Mouse (Mus musculus) midbrain, embryonic 15.5 days (tissue): ENCODE data around the gene B3galt1. TPM values are rescaled to one million over a fixed set of nuclear protein-coding genes. Genes with fewer than 3 reads are reported as not detected.
A peak's percentile ranks its signal among the peaks of the same experiment; 100 is the strongest.

Experiments used
- ATAC-seq: fragments of 200-750 bp; cut with Nextera tagmentation; replicated peaks from 2 replicates; pipeline ENCODE4 v1.8.0; 2017; ENCODE audit warnings: moderate TSS enrichment
- H3K27ac ChIP-seq: fragments of 300-500 bp; sonication (generic); 2 replicates; pipeline ENCODE4 v1.5.1; 2015; ENCODE audit warnings: mild to moderate bottlenecking, inconsistent platforms
- H3K27me3 ChIP-seq: fragments of 300-500 bp; sonication (generic); replicated peaks from 2 replicates; pipeline ENCODE4 v1.6.1; 2015; ENCODE audit warnings: inconsistent platforms
- H3K36me3 ChIP-seq: fragments of 300-500 bp; sonication (generic); replicated peaks from 2 replicates; pipeline ENCODE4 v1.6.1; 2015; ENCODE audit warnings: inconsistent platforms
- H3K4me1 ChIP-seq: fragments of 300-500 bp; sonication (generic); 2 replicates; pipeline ENCODE4 v1.6.1; 2015; ENCODE audit warnings: inconsistent platforms
- H3K4me2 ChIP-seq: fragments of 300-500 bp; sonication (generic); 2 replicates; pipeline ENCODE4 v1.6.1; 2015; ENCODE audit warnings: inconsistent platforms, mild to moderate bottlenecking, moderate library complexity
- H3K4me3 ChIP-seq: fragments of 300-500 bp; sonication (generic); 2 replicates; pipeline ENCODE4 v1.5.1; 2015; ENCODE audit warnings: mild to moderate bottlenecking, inconsistent platforms
- H3K9ac ChIP-seq: fragments of 300-500 bp; sonication (generic); 2 replicates; pipeline ENCODE4 v1.6.1; 2015; ENCODE audit warnings: mild to moderate bottlenecking, inconsistent platforms
- H3K9me3 ChIP-seq: fragments of 300-500 bp; sonication (generic); 2 replicates; pipeline ENCODE4 v1.6.1; 2016; ENCODE audit warnings: inconsistent platforms
- WGBS: fragments of 180-500 bp; shearing (Covaris S2); methylation state at CpG from one replicate; pipeline ENCODE4 v1.1.7; 2015; ENCODE audit warnings: mixed read lengths; 5-methylcytosine and 5-hydroxymethylcytosine counted together
- polyA plus RNA-seq: library from polyadenylated mRNA; unstranded; fragments of >200 nt; fragmentation: Nextera tagmentation; extraction: Ambion mirVana; gene quantifications from 2 replicates; pipeline ENCODE4 v1.2.1, GENCODE M21; 2015

B3galt1 gene
- polyA plus RNA-seq, 1 experiment from 2014 or later = 57.2 TPM

DNA sequence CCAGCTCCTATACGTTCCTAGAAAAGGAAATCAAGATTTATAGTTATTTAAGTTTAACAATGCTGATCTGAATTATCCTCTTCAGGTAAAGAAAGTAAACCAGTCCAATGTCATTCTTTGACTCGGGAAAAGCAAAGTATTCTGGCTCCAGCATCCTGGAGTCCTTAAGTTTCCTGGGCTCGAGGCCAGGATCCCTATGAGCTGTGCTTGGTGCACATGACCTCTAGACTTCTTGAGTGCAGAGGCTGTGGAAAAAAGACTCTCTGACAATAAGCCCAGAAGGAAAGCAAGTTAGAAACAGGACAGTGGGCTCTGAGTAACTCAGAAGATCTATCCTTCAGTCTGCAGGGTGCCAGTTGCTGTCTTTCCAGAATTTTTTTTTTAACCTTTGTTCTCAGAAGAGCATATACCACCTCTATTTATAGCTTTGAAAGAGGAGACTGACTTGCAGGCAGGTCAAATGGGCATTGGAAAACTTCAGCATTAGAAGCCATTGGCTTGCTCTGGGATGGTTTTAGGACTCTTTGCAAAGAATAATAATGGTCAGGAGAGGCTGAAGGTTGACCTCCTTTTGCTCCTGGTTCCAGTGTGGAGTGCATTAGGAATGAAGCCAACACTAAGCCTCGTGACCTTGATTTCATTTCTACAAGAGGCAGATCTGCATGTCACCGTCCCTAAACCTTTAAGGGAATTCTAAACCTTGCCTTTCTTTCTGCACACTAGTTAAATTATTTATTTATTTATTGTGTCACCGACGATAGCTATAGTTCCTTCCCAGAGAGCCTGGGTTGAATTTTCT is 26.4 kb downstream of the B3galt1 start:
- no peak overlapping the region for H3K9ac ChIP-seq
- no peaks in the 10 kb centered on the region for H3K9me3 ChIP-seq
- H3K4me3 ChIP-seq = no peak overlapping the region
- H3K4me2 ChIP-seq = no peak overlapping the region
- H3K36me3 ChIP-seq = no peaks in the 10 kb centered on the region
- H3K27ac ChIP-seq = no peak overlapping the region
- H3K27me3 ChIP-seq = no peaks in the 10 kb centered on the region
- WGBS = 79% methylated on average over 7 of the region's 7 CpGs
- ATAC-seq = no peak
- H3K4me1 ChIP-seq = no peaks in the 10 kb centered on the region

DNA sequence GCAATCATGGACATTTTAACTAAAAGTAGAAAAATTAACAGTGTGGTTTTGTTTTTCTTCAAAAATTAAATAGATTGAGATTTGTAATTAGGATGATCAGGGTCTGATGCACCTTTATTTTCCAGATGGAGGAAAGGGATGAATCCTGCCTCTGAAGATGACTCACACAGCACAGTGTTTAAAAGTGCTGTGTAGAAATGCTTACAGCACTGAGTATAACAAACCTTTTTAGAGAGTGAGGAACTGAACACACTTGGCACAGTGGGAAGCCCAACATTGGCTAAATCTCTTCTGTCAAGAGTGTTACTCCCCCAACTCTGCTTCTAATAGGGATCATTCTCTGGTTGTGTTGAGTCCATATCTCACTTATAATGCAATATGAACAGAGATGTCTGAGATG is 57.2 kb downstream of the B3galt1 start:
- no peak overlapping the region for H3K9ac ChIP-seq
- H3K4me3 ChIP-seq = no peak overlapping the region
- no peaks in the 10 kb centered on the region for H3K9me3 ChIP-seq

DNA sequence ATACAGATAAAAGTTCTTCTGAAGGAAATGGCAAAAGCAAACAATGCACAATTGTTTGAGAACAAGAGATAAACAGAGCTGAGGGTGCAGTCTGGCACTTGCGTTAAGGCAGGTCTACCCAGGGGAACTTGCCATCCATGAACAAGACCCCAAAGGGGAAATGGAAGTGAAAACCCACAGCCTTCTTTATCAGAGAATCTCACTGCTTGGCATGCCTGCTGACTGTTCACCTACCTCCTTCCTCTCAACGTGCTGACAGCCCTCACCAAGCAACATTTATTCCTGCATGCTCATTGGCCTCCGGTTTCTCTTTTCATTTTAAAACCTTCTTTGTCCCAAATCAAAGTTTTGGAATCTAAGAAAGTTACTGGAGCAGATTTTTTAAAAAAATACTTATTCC is 62.0 kb downstream of the B3galt1 start:
- Histone ChIP-seq H3K4me3 (no peak overlapping the region), H3K27ac (no peak overlapping the region), H3K36me3 (no peaks in the 10 kb centered on the region), H3K27me3 (no peaks in the 10 kb centered on the region), H3K4me1 (no peaks in the 10 kb centered on the region), H3K9me3 (no peaks in the 10 kb centered on the region), H3K4me2 (no peak overlapping the region), H3K9ac (no peak overlapping the region)
- WGBS = 76% methylated on average over 3 of the region's 3 CpGs
- ATAC-seq = no peak

More for the DNA sequence above, 57.2 kb downstream of the B3galt1 start:
- H3K4me2 ChIP-seq = no peak overlapping the region
- no peaks in the 10 kb centered on the region for H3K27me3 ChIP-seq
- ATAC-seq = no peak
- no peak overlapping the region for H3K27ac ChIP-seq
- no peaks in the 10 kb centered on the region for H3K4me1 ChIP-seq
- H3K36me3 ChIP-seq = no peaks in the 10 kb centered on the region

DNA sequence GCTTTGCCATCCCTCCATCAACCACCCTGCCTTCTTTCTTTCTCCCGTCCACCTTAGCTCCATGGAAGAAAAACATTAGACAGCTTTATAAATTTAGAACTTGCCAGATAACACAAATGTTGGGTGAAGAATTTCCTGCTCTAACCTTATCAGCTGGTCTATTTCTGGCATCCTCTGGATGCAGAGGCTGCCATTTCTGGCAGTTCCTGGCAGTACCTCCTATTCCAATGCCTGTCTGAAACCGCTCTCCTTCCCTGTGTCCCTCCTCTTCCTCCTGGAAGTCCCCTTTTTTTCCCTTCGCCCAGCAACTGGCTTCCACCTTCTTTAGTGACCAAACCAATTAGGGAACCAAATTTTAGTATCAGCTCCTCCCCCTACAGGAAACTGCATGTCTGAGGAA is 62.6 kb downstream of the B3galt1 start:
- no peak overlapping the region for H3K27ac ChIP-seq
- H3K9ac ChIP-seq = no peak overlapping the region
- no peak for ATAC-seq
- H3K9me3 ChIP-seq = no peaks in the 10 kb centered on the region
- H3K4me3 ChIP-seq = no peak overlapping the region
- WGBS = 80% methylated on average over 3 of the region's 3 CpGs
- no peaks in the 10 kb centered on the region for H3K4me1 ChIP-seq
- no peaks in the 10 kb centered on the region for H3K36me3 ChIP-seq
- H3K4me2 ChIP-seq = no peak overlapping the region
- no peaks in the 10 kb centered on the region for H3K27me3 ChIP-seq

DNA sequence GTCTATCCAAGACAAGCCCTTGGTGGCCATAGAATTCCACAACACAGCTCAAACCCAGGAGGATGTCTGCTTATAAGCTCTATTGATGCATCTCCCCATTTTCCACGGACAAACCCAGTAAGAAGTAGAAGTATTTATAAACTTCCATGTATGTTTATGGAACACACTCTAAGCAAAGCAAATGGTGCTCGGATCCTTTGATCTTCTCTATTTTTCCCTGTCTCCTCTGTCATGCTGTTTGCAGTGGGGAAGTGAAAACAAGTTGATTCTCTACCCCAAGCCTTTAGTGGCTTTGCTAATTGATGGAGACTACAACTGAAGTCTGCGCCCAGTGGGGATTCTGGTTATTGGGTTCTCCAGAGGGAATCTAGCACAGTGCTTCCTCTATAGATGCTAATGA is 89.2 kb downstream of the B3galt1 start:
- no peak for ATAC-seq
- Histone ChIP-seq H3K9ac (no peak overlapping the region), H3K36me3 (no peaks in the 10 kb centered on the region), H3K4me2 (no peak overlapping the region), H3K27ac (no peak overlapping the region), H3K4me3 (no peak overlapping the region), H3K27me3 (no peaks in the 10 kb centered on the region), H3K4me1 (peaks cover 3% of the 10 kb centered on the region; the same call in 1 of the 2 replicates), H3K9me3 (no peaks in the 10 kb centered on the region)
- 78% methylated on average over 3 of the region's 3 CpGs for WGBS

DNA sequence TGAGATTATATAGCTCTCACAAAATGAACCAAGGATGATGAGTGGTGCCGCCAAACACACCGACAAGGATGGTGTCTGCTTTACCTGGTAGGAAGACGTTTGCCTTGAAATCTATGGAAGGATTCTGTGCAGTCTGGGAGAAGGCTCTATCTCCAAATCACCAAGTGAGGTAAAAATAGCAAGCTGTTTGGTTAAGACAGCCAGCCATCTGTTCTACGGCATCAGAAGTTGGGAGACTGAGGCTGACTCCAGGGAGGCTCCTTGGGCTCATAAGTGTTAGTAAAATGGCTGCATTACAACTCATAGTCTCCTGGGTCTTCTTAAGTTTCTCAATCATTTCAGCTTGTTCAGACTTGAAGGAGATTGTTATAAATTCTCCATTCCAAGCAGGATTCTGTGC is 91.7 kb downstream of the B3galt1 start:
- Histone ChIP-seq H3K4me3 (no peak overlapping the region), H3K4me2 (no peak overlapping the region), H3K27me3 (no peaks in the 10 kb centered on the region), H3K9ac (no peak overlapping the region), H3K27ac (no peak overlapping the region), H3K4me1 (no peaks in the 10 kb centered on the region), H3K36me3 (no peaks in the 10 kb centered on the region), H3K9me3 (no peaks in the 10 kb centered on the region)
- ATAC-seq = no peak
- 85% methylated on average over 4 of the region's 4 CpGs for WGBS

DNA sequence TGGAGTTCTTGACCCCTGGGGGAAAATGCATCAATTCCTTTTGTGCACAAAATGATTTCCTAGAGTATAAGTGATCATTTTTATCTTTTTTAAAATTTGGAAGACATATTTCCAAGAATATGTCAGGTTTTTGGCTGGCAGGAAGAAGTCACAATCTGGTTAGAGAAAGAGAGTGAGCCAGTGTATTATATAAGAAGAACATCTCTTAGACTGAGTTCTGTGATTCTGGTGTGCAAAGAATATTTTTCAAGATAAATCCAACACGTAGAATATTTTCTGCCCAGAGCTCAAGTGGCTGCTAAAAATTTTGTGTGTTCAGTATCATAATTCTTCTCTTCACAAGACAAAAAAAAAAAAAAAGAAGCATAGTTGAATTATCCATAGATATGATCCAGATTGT is 92.4 kb downstream of the B3galt1 start:
- ATAC-seq = no peak
- Histone ChIP-seq H3K4me3 (no peak overlapping the region), H3K36me3 (no peaks in the 10 kb centered on the region), H3K4me1 (no peaks in the 10 kb centered on the region), H3K27ac (no peak overlapping the region), H3K9ac (no peak overlapping the region), H3K27me3 (no peaks in the 10 kb centered on the region), H3K9me3 (no peaks in the 10 kb centered on the region), H3K4me2 (no peak overlapping the region)
- WGBS = 88% methylated on average over 1 of the region's 1 CpGs

DNA sequence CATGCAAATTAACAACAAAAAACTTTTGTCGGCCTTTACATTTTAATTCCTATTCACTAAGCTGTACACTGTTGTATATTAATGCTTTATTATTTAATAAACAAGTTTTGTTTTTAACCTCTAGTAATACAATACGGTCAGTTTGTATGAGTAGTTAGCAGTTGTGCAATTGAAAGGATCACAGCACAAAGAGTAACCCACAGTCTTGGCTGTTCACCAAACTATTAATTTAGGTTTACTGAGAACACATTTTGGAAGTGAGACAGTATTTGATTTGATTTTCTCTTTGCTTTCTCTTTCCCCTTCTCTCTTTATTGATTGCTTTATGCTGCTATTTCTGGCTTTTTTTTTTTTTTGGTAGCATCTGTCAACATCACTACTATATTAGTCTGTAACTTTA is 106.0 kb downstream of the B3galt1 start:
- H3K27me3 ChIP-seq = no peaks in the 10 kb centered on the region
- no peak overlapping the region for H3K4me3 ChIP-seq
- WGBS = 86% methylated on average over 2 of the region's 2 CpGs
- H3K9ac ChIP-seq = no peak overlapping the region
- H3K4me1 ChIP-seq = no peaks in the 10 kb centered on the region
- ATAC-seq = no peak
- H3K4me2 ChIP-seq = no peak overlapping the region
- H3K27ac ChIP-seq = no peak overlapping the region
- H3K9me3 ChIP-seq = no peaks in the 10 kb centered on the region
- H3K36me3 ChIP-seq = no peaks in the 10 kb centered on the region

DNA sequence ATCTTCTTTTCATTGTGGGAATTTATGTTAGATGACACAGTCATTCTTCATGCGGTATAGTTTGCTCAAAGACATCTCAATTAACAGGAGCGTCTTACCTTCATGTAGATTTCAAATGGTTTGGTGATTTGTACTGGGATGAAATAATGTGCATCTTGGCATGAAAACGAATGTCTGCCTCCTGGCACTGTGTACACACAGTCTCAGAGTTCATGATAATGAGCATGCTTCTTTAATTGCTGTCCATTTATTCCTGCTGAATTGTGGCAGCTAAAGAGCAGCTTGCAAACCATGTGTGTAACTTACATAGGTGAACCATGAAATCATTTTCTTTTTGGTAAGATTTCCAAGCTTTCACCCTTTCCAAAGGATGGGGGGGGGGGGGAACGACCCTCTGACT is 112.0 kb downstream of the B3galt1 start:
- H3K27ac ChIP-seq = no peak overlapping the region
- no peak overlapping the region for H3K4me3 ChIP-seq
- 0 out of 2 replicates have a peak, but pooled peaks cover 3% of the 10 kb centered on the region for H3K4me1 ChIP-seq
- H3K27me3 ChIP-seq = no peaks in the 10 kb centered on the region
- H3K9me3 ChIP-seq = no peaks in the 10 kb centered on the region
- no peak overlapping the region for H3K4me2 ChIP-seq
- no peak overlapping the region for H3K9ac ChIP-seq
- no peaks in the 10 kb centered on the region for H3K36me3 ChIP-seq
- 56% methylated on average over 4 of the region's 4 CpGs for WGBS
- no peak for ATAC-seq

DNA sequence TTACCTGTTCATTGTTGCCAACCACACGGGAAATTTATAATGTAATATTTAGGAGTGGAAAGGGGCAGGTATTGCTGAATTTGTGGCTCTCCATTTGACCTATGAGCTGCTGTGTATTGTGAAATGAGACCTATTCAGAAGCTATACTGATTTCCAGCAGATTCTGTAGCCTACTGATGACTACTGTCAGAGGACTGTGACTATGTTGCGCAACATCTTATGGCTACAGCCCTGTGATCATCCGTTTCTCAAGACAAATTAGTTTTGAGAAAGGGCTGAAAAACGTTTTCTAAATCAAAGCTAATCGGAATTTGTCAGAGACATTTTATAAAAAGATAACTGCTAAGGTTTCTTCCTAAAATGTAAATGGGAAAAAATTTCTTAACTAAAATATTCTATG is 158.6 kb downstream of the B3galt1 start:
- H3K9ac ChIP-seq = no peak overlapping the region
- H3K9me3 ChIP-seq = no peaks in the 10 kb centered on the region
- no peaks in the 10 kb centered on the region for H3K27me3 ChIP-seq
- no peak overlapping the region for H3K4me2 ChIP-seq
- no peak for ATAC-seq
- H3K36me3 ChIP-seq = no peaks in the 10 kb centered on the region
- H3K27ac ChIP-seq = no peak overlapping the region
- no peaks in the 10 kb centered on the region for H3K4me1 ChIP-seq
- H3K4me3 ChIP-seq = no peak overlapping the region
- WGBS = 85% methylated on average over 5 of the region's 5 CpGs

DNA sequence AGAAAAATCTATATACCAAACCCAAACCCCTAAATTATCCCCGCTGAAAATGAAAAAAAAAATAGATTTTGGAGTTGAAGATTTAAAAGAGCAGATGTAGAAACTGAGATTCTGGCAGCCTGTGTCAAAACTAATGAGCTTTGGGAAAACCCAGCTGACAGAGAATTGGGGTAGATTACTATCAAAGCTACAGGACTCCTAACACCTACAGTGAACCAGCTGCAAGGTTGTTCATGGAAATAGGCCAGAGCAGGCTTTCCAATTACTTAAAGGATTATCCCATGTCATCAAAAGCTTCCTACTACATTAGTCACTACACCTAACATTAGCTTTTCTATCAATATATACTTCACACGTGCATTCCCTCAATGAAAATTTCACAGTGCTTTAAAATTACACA is 165.1 kb downstream of the B3galt1 start:
- WGBS = 61% methylated on average over 2 of the region's 2 CpGs
- H3K27ac ChIP-seq = no peak overlapping the region
- no peak overlapping the region for H3K4me2 ChIP-seq
- H3K9me3 ChIP-seq = no peaks in the 10 kb centered on the region
- H3K36me3 ChIP-seq = no peaks in the 10 kb centered on the region
- no peaks in the 10 kb centered on the region; the same call in 1 of the 2 replicates for H3K4me1 ChIP-seq
- no peak overlapping the region for H3K9ac ChIP-seq
- H3K27me3 ChIP-seq = no peaks in the 10 kb centered on the region
- ATAC-seq = 0 out of 2 replicates have a peak, but pooled peaks have one; percentile 14
- no peak overlapping the region for H3K4me3 ChIP-seq

DNA sequence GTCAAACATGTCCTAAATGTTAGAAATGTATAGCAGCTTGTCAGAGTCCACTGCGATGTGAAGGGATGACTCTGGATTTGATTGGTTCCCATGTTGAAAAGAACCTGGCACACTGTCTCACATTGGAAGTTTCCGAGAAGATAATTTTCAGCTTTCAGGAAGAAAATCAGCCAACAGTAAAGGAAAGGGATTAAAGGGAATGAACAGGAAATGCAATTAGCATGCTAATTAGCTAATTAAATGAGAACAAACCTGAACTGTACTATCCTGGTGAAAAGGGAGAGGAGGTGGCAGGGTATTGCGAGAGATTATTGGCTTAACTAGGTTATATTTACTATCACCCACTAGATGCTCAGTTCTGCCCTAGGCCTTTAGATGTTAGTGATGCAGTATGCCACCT is 185.9 kb downstream of the B3galt1 start:
- Histone ChIP-seq H3K9ac (no peak overlapping the region), H3K4me3 (no peak overlapping the region), H3K4me2 (no peak overlapping the region), H3K9me3 (no peaks in the 10 kb centered on the region), H3K4me1 (no peaks in the 10 kb centered on the region), H3K27ac (no peak overlapping the region), H3K36me3 (no peaks in the 10 kb centered on the region), H3K27me3 (no peaks in the 10 kb centered on the region)
- WGBS = 68% methylated on average over 3 of the region's 3 CpGs
- ATAC-seq = no peak

DNA sequence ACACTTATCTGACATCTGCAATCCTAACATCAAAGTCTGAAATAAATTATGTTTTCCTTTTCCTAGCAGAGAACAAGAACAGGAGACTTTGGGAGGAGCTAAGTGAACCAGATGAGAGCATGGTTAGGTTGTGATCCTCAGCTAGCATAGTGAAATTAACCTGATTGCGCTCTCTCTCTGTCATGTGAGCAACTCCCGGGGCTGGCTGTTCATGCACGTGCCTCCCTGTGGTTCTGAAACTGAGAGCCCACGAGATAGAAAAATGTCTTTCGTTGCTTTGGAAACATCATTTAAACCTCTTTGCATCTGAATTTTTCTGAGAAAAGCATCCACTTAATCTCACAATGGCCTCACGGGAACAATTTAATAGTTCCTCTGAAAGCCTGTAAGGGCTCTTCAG is 190.8 kb downstream of the B3galt1 start:
- no peaks in the 10 kb centered on the region for H3K9me3 ChIP-seq
- WGBS = 41% methylated on average over 6 of the region's 6 CpGs
- ATAC-seq = no peak
- H3K4me3 ChIP-seq = no peak overlapping the region
- H3K27ac ChIP-seq = no peak overlapping the region
- H3K36me3 ChIP-seq = no peaks in the 10 kb centered on the region
- H3K9ac ChIP-seq = no peak overlapping the region
- H3K4me1 ChIP-seq = no peaks in the 10 kb centered on the region; the same call in 1 of the 2 replicates
- no peak overlapping the region for H3K4me2 ChIP-seq
- H3K27me3 ChIP-seq = no peaks in the 10 kb centered on the region
